Mouse (Mus musculus): ENCODE measurements around the gene Higd1c. TPM values are rescaled to one million over a fixed set of nuclear protein-coding genes. Genes with fewer than 3 reads are reported as not detected.

Higd1c gene
- polyA plus RNA-seq, 1 experiment = 0.97 TPM

DNA sequence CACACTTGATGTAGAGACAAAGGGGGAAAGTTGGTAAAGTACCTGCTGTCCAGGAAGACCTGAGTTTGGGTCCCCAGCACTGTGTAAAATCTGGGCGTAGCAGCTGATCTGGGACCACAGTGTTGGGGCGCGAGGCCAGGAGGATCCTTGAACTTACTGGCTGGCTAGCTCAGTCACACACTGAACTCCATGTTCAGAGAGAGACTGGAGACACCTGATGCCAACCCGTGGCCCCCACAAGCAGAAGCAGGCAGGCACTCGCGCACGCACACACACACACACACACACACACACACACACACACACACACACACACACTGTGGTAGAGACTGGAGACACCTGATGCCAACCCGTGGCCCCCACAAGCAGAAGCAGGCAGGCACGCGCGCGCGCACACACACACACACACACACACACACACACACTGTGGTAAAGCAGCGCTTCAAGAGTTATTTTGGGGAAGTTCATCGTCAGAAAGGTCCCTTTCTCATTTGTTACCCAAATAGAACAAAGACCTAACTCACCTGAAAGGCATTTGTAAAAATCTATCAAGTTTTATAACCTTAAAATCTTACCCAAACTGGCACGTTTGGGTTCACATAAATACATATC is 24.0 kb downstream of the Higd1c start:
- Histone ChIP-seq H3K27me3 (replicated peaks; ENCODE audit: control insufficient read depth, insufficient read depth, low read length) (no peaks in the 10 kb centered on the region), H3K27ac (ENCODE audit: insufficient read depth, low read depth, low read length) (no peak overlapping the region), H3K4me3 (ENCODE audit: insufficient read depth, low read depth, low read length) (no peak overlapping the region), H3K36me3 (ENCODE audit: control insufficient read depth, insufficient read depth, low read length) (no peaks in the 10 kb centered on the region), H3K4me1 (ENCODE audit: control insufficient read depth, insufficient read depth, low read length) (peaks cover 16% of the 10 kb centered on the region)
- TF ChIP-seq POLR2A (IDR thresholded peaks at IDR 0.05; ENCODE audit: low read depth, low read length) (no peak), CTCF (conservative IDR thresholded peaks at IDR 0.05; ENCODE audit: insufficient read depth, insufficient read length, low read depth, low read length) (no peak)
- WGBS = 74% methylated on average over 16 of the region's 16 CpGs
- DNase-seq = no peak

DNA sequence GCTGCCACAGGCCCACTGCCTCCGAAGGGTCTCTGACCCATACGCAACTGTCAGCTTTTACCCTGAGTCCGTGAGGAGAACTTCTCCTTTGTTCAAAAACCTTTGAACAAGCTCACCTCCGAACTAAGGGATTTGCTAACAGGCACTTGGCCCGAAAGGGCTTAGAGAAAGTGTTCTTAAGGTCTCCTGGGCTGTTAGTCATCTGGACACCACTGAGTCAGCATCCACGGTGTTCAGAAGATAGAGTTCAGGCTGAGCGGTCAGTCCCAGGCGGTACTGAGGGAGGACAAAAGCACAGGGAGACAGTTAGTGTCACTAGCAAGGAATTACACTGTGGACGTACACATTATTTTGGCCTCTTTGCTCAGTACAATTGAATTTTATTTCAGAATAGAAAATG is 24.5 kb downstream of the Higd1c start:
- Histone ChIP-seq H3K27ac (ENCODE audit: insufficient read depth, low read depth, low read length) (no peak overlapping the region), H3K4me3 (ENCODE audit: insufficient read depth, low read depth, low read length) (no peak overlapping the region), H3K4me1 (ENCODE audit: control insufficient read depth, insufficient read depth, low read length) (peaks cover 16% of the 10 kb centered on the region), H3K36me3 (ENCODE audit: control insufficient read depth, insufficient read depth, low read length) (0 out of 2 replicates have a peak, but pooled peaks cover 2% of the 10 kb centered on the region), H3K27me3 (replicated peaks; ENCODE audit: control insufficient read depth, insufficient read depth, low read length) (no peaks in the 10 kb centered on the region)
- WGBS = 54% methylated on average over 9 of the region's 9 CpGs
- DNase-seq = no peak
- TF ChIP-seq POLR2A (IDR thresholded peaks at IDR 0.05; ENCODE audit: low read depth, low read length) = no peak

DNA sequence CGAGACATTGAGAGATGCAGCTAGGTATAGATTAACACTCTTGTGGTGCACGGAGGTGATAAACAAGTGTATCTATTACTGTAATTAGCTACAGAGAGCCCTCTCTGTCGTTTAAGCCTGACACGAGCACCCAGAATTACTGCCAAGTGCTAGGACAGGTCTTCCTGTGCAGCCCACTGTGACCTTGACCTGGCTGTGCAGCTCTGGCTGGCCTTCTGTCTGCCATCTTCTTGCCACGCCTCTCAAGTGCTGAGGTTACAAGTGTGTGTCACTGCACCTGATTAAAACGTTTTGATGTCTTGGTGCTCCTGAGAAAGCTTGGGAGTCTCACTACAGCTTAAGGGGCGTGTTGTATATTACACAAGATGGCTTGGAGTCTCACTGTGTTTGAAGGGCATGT is 26.7 kb downstream of the Higd1c start:
- no peak for TF ChIP-seq POLR2A (IDR thresholded peaks at IDR 0.05; ENCODE audit: low read depth, low read length)
- TF ChIP-seq CTCF (conservative IDR thresholded peaks at IDR 0.05; ENCODE audit: insufficient read depth, insufficient read length, low read depth, low read length) = no peak
- H3K27ac ChIP-seq (ENCODE audit: insufficient read depth, low read depth, low read length) = no peak overlapping the region
- no peak overlapping the region for H3K4me3 ChIP-seq (ENCODE audit: insufficient read depth, low read depth, low read length)
- peaks cover 16% of the 10 kb centered on the region for H3K4me1 ChIP-seq (ENCODE audit: control insufficient read depth, insufficient read depth, low read length)
- H3K27me3 ChIP-seq (replicated peaks; ENCODE audit: control insufficient read depth, insufficient read depth, low read length) = no peaks in the 10 kb centered on the region
- WGBS = 49% methylated on average over 7 of the region's 7 CpGs
- DNase-seq = no peak
- H3K36me3 ChIP-seq (ENCODE audit: control insufficient read depth, insufficient read depth, low read length) = peaks cover 4% of the 10 kb centered on the region; the same call in 1 of the 2 replicates

DNA sequence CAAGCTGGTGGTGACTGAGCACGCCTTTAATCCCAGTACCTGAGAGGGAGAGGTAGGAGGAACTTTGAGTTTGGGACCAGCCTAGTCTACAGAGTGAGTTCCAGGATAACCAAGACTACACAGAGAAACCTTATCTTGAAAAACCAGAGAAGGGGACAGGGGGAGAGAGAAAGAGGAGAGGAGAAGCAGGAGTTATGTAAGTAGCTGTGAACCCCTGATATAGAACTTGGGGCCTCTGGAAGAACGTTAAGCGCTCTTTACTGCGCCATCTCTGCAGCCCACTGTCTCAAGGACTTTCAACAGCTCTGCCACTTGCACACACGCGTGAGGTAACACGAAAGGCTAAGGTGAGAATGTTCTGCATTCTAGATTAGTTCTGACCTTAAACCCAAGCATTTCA is 27.3 kb downstream of the Higd1c start:
- no peaks in the 10 kb centered on the region for H3K27me3 ChIP-seq (replicated peaks; ENCODE audit: control insufficient read depth, insufficient read depth, low read length)
- TF ChIP-seq CTCF (conservative IDR thresholded peaks at IDR 0.05; ENCODE audit: insufficient read depth, insufficient read length, low read depth, low read length) (no peak), POLR2A (IDR thresholded peaks at IDR 0.05; ENCODE audit: low read depth, low read length) (no peak)
- WGBS = 93% methylated on average over 7 of the region's 7 CpGs
- H3K27ac ChIP-seq (ENCODE audit: insufficient read depth, low read depth, low read length) = no peak overlapping the region
- H3K36me3 ChIP-seq (ENCODE audit: control insufficient read depth, insufficient read depth, low read length) = peaks cover 4% of the 10 kb centered on the region; the same call in 1 of the 2 replicates
- H3K4me1 ChIP-seq (ENCODE audit: control insufficient read depth, insufficient read depth, low read length) = peaks cover 16% of the 10 kb centered on the region
- no peak overlapping the region for H3K4me3 ChIP-seq (ENCODE audit: insufficient read depth, low read depth, low read length)
- DNase-seq = no peak

DNA sequence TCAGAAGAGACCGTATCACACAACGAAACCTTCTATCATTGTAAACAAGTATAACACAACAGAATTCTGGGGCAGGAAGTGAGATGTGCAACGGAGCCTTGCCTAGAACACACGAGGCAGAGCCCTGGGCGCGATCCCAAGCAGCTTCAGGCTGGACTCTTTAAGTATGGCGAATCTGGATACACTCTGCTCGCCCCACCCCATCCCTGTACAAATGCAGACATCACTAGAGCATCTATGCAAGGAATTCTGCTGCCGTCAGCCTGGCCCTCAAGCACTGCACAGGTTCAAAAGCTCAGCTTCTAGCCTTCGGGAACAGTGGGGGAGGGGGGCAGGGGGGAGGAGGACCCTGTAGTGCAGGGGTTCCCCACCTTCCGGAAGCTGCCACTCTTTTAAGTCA is 28.7 kb downstream of the Higd1c start:
- Histone ChIP-seq H3K4me3 (ENCODE audit: insufficient read depth, low read depth, low read length) (no peak overlapping the region), H3K27ac (ENCODE audit: insufficient read depth, low read depth, low read length) (no peak overlapping the region), H3K4me1 (ENCODE audit: control insufficient read depth, insufficient read depth, low read length) (peaks cover 13% of the 10 kb centered on the region), H3K27me3 (replicated peaks; ENCODE audit: control insufficient read depth, insufficient read depth, low read length) (no peaks in the 10 kb centered on the region), H3K36me3 (ENCODE audit: control insufficient read depth, insufficient read depth, low read length) (peaks cover 4% of the 10 kb centered on the region; the same call in 1 of the 2 replicates)
- no peak for DNase-seq
- TF ChIP-seq CTCF (conservative IDR thresholded peaks at IDR 0.05; ENCODE audit: insufficient read depth, insufficient read length, low read depth, low read length) (no peak), POLR2A (IDR thresholded peaks at IDR 0.05; ENCODE audit: low read depth, low read length) (no peak)
- 79% methylated on average over 11 of the region's 11 CpGs for WGBS

DNA sequence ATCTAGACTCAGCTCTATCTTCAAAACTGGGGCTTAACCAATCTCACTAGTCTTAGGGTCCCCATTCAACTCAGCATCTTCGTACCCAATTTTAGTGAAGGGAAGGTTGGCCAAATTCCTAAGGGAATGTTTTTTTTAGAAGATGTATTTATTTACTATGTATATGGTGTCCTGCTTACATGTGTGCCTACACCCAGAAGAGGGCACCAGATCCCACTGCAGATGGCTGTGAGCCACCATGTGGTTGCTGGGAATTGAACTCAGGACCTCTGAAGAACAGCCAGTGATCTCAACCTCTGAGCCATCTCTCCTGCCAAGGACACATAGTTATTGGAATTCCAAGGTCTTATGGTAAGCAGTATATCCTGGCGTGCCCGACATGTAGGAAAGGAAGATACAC is 31.2 kb downstream of the Higd1c start:
- DNase-seq = no peak
- Histone ChIP-seq H3K27me3 (replicated peaks; ENCODE audit: control insufficient read depth, insufficient read depth, low read length) (no peaks in the 10 kb centered on the region), H3K27ac (ENCODE audit: insufficient read depth, low read depth, low read length) (no peak overlapping the region), H3K4me3 (ENCODE audit: insufficient read depth, low read depth, low read length) (no peak overlapping the region), H3K4me1 (ENCODE audit: control insufficient read depth, insufficient read depth, low read length) (peaks cover 8% of the 10 kb centered on the region; the same call in 1 of the 2 replicates), H3K36me3 (ENCODE audit: control insufficient read depth, insufficient read depth, low read length) (peaks cover 4% of the 10 kb centered on the region; the same call in 1 of the 2 replicates)
- no peak for TF ChIP-seq CTCF (conservative IDR thresholded peaks at IDR 0.05; ENCODE audit: insufficient read depth, insufficient read length, low read depth, low read length)
- TF ChIP-seq POLR2A (IDR thresholded peaks at IDR 0.05; ENCODE audit: low read depth, low read length) = no peak
- 95% methylated on average over 3 of the region's 3 CpGs for WGBS

DNA sequence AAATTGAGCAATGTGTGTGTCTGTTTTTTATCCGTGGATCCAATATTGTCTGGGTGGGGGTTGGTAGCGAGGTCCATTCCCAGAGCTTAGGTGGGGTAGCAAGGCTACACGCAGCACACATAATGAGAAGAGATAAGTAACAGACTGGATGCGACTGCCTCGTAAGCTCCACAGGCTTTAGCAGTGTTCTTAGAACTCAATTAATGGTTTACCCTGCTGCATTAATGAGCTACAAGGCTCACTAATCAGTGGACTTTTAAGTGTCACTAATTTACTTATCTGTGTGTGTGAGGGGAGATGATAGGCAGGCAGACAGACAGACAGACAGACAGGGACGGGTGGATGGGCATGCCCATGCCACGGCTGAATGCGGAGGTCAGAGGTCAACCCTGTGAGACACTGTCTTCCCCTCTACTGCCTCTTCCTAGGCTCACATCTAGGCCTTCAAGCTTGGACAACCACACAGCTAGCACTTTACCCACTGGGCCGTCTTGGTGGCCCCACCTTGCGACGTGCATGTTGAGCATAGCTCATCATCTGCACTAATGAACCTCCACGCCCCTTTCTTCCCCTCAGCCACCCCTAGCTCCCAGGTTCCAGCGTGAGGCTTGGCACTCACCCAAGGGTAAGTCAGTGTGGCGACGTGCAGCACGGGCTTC is 36.4 kb downstream of the Higd1c start:
- no peaks in the 10 kb centered on the region; the same call in 1 of the 2 replicates for H3K36me3 ChIP-seq (ENCODE audit: control insufficient read depth, insufficient read depth, low read length)

More for the DNA sequence above, 36.4 kb downstream of the Higd1c start:
- H3K27me3 ChIP-seq (replicated peaks; ENCODE audit: control insufficient read depth, insufficient read depth, low read length) = no peaks in the 10 kb centered on the region
- DNase-seq = peak; percentile 91
- H3K4me1 ChIP-seq (ENCODE audit: control insufficient read depth, insufficient read depth, low read length) = peaks cover 24% of the 10 kb centered on the region
- WGBS = 41% methylated on average over 16 of the region's 16 CpGs
- H3K4me3 ChIP-seq (ENCODE audit: insufficient read depth, low read depth, low read length) = no peak overlapping the region
- peak overlapping the region; percentile 6; the same call in 1 of the 2 replicates for H3K27ac ChIP-seq (ENCODE audit: insufficient read depth, low read depth, low read length)
- TF ChIP-seq CTCF (conservative IDR thresholded peaks at IDR 0.05; ENCODE audit: insufficient read depth, insufficient read length, low read depth, low read length) (no peak), POLR2A (IDR thresholded peaks at IDR 0.05; ENCODE audit: low read depth, low read length) (no peak)

All from kidney, adult 2 months (tissue).